Mouse (Mus musculus) ovary, adult 18-20 months (tissue): ENCODE measurements around the gene Gm45015.
"Not testable (repeated sequence)": the region's sequence is repeated elsewhere in the genome, so short reads cannot be mapped to it uniquely, and the experiment has no call there.

Source experiments
- DNase-seq: peaks from one replicate; pipeline ENCODE4 v3.0.0; 2022; ENCODE audit warnings: low spot score, mixed read lengths

Gene Gm45015

DNA sequence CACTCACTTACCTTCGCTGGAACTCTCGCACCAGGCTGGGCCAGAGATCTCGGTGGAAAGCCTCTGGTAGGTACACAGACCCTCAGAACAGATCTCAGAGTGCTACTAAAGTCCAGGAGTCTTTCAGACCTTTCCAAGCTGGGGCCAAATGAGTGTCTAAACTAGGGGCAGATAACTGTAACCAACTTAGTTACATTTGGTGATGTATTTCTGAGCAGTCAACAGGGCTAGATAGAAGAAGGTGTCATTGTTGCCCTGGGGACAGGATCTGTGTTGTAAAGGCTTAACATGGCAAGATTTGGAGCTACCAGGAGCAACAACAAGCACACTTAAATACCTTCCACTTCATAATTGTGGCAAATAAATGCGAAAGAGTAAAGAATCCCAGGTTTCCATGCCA, at the start of gene Gm45015:
Gm45015 (minus strand) TSS at position 101 of the 400 bp plus-strand sequence.
- no peak for DNase-seq

DNA sequence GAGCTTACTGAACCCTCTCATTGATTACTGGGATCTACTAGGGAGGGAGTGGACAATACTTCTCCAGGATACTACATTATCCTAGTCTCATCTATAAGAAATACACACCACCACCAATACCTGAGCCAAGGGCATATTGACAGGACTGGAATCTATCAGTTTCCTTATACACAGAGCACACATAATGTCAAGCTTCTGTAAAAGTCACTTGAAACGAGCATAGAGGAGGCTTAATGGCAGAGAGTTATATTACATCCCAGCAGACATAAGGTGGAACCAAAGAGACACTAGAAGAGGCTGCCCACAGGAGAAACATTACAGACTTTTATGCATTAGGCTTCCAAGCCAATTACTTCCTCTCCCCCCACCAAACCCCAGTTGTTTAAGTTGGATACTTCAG, 48.3 kb upstream of the Gm45015 start:
- no peak for DNase-seq

DNA sequence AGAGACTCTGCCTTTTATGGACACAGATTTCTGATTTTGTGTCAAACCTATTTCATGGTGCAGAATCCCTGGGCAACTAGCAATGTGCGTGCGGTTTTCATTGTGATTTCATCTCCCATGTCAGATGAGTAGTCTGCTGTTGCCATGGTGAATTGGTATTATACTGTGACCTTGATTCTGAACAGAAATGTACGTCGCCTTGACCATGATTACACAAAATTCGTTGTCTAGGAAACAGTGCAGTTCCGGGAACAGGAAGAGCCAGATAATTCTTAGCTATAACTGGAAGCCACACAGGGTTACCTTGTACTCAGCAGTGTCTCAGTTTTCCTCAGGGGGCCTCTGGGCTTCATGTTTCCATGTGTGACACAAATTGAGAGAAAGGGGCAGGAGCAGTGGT, 47.8 kb upstream of the Gm45015 start:
- DNase-seq, result no peak

DNA sequence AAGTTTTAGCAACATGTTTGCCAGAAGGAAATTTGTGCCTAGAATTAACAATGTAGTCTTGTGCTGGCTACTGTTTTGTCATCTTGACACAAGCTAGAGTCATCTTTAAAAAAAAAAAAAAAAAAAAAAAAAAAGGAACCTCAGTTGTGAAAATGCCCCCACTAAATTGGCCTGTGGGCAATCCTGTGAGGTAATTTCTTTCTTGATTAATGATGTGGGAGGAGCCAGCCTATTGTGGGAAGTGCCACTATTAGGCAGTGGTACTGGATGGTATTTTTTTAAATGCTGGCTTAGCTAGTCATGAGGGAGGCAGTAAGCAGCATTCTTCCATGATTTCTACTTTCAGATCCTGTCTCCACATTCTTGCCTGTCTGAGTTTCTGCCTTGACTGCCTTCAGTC, 26.7 kb upstream of the Gm45015 start:
- no peak for DNase-seq

DNA sequence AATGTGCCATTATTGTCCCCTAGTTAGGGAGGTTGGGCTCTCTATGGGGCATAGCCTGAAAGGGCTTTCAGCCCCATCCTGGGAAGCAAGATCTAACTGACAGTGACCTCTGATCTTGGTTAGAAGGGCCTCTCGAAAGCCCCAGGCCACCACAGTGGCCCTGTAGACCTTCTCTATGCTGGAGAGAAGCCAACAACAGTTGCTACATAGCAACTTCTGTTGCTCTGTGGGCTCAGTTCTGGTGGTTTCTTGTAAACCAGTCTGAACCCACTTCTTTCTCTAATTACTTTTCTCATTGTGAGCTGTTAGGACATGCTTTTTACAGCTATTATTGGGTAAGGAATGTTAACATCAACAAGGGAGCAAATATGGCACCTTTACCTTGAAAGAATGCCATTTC, 20.1 kb upstream of the Gm45015 start:
- no peak for DNase-seq

DNA sequence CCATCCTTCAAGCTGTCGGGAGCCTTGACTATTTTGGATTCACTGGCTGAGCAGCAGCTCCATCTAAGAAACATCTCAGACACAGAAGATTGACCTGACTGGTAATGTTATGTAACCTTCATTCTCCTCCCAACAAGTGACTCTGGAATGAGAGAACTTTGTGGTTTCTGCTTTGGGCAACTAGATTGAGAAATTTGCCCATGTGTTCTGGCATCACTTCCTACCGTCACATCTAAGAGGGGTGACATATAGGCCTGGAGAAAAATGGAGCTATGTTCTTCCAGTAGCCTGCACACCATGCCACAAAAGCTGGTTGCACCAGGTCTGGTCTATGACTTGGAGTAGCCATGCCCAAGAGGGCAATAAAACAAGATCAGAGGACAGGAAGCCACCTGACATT, 19.5 kb upstream of the Gm45015 start:
- DNase-seq, result no peak

DNA sequence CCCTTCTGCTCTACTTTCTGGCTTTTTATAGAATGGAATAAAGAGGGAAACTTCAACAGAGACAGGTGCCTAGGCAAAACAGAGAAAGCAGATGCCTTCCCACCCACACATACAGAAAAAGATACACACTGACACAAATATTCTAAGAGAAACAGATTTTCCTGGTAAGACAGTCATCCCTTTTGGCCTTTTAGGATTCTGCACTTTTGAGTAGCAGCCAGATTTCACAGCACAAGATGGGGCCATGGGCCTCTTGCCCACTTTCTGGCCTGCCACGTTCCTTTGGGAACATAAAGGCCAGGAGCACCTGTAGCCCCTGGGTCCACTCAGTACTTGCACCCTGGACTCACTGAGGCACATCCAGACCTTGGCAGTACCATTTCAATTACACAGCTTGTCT, 7.7 kb upstream of the Gm45015 start:
- no peak for DNase-seq

DNA sequence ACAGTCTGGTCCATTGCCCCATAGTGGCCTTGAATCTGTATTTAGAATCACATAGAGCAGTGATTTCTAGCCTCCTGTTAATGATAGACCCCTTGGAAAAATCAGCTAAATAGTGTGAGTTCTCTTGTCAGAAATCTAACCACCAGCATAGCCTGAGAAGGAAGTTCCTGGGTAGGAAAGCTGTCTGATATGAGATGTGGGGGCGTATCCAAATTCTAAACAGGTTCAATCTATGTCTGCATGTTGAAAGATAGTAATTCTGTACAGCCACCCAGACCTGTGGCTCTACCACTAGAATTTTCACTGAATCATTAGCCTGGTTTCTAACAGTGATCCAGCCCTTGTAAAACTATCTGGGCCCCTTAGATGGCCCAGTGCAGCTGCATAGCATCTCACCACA, 7.2 kb upstream of the Gm45015 start:
- DNase-seq, result no peak

DNA sequence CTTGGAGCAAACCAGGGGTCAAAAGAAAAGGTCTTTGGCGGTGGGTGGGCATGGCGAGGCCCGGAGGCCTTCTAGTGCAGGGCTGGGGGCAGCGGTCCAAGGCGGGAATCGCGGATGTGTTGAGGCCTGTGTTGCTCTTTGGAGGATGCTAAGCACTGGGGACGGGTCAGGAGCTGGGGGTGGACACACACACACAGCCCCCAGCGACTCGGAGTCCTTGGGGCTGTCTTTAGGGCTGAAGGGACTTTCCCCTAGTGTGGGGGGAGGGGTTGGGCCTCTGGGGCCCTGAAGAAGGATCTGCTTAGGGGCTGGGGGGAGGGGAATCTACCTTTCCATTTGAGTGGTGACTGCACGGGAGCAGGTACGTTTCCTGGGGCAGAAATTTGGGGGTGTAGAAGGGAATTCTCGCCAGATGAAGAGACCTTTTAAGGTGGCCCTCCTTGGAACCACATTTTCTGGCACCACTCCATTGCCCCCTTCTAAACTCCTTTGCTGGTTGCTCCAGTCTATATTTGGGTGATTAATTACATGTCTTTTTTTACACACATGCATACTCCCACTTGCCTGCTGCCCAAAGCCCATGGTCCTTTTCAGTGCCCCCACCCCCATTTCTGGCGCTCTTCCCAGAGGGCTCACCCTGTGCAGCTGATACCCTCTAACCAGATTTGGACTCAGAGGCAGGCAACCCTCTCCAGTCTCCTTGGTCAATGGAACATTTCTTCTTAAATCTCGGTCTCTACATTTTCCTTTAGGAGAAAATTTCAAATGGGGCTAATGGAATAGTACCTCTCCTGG, 6.5 kb upstream of the Gm45015 start:
- DNase-seq, result no peak

DNA sequence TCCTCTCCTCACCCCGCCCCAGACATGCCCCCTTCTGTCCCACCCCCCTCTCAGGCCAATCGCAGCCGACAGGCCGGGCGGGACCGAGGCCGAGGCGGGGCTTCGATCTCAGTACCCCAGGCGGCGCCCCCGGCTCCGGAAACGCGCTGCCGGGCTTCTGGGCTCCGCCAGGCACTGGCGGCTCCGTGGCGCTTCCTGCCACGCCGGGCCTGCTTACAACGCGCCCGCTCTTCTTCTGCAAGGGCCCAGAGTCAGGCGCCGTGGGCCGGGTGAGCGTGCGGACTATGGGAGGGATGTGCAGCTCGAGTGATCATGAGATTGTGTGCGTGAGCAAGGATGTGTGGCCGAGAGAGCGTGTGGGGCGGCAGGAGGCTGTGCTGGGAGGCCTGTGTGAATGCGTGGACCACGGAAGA, 5.8 kb upstream of the Gm45015 start, which contains the start of gene Zfp275:
Zfp275 (plus strand) TSS at position 139 of the 413 bp plus-strand sequence.
- DNase-seq, result peak; percentile 71

DNA sequence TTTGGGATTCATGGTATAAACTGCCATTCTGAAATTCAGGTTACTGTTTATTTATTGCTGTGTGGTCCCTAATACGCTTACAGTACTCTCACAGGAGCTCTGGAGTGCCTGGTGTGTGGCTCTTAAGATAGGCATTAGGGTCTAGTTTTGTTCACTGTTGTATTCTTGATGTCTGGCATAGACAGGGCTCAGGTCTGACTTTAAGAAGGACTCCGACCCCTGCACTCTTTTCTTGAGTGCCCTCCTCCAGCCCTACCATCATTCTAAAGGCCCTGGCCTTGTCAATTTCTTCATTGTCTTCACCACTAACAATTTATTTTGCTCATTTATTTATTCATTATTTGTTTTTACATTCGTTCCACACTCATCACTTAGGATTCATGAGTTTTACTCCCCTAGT, 5.4 kb upstream of the Gm45015 start:
- no peak for DNase-seq

DNA sequence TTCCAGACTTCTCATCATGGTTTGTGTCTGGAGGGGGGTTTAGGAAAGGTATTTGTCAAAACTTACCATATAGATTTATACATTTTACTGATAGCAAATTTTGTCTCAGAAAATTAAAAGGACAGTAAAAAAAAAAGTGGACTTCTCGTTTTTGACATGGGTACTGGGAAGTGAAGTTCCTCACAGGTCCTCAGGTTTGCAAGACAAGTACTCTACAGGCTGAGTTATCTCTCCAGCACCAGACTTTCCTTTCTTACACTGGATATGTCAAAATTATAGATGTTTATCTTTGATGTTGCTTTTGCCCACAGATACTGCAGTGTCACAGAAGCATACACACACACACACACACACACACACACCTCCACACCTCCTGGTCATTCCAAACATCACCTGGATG, 4.8 kb upstream of the Gm45015 start:
- DNase-seq, result no peak

DNA sequence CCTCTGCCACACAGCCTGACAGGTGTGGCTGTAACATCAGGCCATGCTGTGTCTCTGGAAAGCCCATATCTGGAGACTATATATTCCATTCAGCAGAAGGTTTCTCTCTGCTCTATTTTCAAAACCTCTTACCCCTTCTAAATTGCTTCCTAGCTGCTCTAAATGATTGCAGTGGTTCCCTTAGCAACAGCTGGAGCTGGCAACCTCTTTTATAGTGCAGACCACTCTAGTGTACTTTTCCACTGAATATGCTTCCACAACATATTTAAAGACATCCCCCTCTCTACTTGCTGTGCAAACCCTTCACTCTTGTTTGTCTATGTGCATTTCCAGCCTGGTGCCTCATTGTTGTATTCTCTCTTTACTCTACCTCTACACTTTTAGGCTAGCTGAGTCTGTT, 3.1 kb downstream of the Gm45015 start:
- no peak for DNase-seq

DNA sequence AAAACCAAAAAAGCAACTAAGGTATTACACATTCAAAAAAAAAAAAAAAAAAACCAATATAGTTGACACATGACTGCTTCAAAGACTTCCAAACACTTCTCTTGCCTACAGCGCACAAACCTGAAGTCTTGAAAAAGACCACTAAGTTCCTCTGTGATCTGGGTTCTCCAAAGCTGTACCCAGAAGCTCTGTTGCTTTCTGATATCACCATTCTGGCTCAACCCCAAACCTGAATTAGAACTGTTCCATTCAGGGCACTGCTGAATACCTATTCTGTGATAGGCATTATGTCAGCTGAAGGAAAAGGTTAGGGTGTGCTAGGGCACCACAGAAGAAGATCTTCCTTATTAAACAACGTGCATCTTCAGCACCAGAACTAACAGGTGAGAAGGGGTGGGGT, 9.4 kb downstream of the Gm45015 start:
- DNase-seq, result no peak

DNA sequence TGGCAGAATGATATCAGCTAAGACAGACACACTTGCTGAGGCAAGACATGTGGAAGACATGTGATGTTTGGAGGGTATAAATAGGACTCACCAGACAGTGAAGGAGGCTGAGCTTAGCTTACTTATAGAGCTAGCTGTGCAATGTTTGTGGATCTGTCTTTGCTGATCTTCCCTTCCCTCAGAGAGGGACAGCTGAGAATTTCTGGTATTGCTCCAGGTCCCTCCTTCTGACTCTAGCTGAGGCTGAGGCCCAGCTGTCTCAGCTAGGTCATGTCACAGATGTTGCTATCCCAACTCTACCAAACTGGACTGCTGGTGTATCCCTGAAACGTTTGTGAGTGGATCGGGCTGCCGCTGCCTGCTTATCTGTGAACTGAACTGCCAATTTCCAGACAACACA, 15.6 kb downstream of the Gm45015 start:
- DNase-seq, result no peak

DNA sequence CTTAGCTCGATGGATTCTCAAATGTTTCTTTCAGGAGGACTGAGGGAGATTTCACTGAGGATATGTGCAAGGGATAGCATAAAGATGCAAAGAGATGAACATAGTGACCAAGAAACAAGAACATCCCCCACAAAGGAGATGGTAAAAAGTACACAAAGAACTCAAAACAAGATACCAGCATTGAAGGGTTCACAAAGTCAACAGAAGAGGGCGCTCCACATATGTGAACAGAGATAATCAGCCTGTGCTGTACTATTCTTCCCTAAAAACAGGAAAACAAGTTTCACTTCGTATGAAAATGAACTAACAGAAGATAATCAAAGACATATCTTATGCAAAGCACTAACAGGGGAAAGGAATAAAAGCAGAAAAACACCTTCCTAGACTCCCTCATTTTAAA, 24.1 kb downstream of the Gm45015 start:
- no peak for DNase-seq

DNA sequence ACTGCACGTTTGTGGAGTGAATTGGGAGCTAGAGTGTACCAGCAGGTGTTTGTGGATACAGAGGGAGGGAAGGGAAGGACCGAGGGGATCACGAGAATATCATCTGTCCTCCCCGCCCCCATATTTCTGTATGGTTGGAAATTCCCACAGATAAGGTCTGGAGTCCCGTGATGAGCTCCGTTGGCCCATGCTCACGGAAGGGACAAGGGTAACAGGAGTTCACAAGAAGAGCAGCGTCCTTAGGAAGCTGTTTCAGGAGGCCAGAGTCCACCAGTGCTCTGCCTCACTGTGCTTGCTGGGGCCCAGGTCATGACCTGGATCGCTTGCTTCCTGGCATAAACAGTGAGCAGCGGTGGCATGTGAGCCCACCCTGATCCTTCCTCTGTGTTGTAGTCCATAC, 40.9 kb downstream of the Gm45015 start:
- not testable (repeated sequence) for DNase-seq

DNA sequence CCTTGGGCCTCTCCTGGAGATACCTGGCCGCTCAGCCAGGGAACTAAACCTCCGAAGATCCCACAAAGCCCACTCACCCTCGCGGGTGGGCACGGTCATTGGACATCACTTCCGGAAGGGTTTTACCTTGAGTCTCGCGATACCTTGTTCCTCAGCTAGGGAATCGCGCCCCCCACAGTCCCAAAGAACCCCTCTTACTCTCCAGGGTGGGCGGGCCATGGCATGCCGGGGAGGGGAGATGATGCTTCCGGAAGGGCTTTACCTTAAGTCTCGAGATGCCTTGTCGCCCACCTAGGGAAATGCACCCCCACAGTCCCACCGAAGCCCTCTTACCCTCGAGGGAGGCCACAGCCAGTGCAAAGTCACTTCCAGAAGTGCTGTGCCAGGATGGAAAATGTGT, 43.8 kb downstream of the Gm45015 start, which contains the start of the genes Xlr5a and Xlr5c:
Xlr5a (minus strand) TSS at position 101 of the 400 bp plus-strand sequence.
Xlr5c (minus strand) TSS at position 101 of the 400 bp plus-strand sequence.
- not testable (repeated sequence) for DNase-seq
